Mouse (Mus musculus) C2C12 (cell line): ENCODE measurements around the gene Olfr325.

Experiments
- CEBPB ChIP-seq: IDR thresholded peaks from one replicate; pipeline ENCODE4 v1.6.1; 2011; ENCODE audit warnings: low read depth, mild to moderate bottlenecking, control low read depth, moderate library complexity
- CTCF ChIP-seq: IDR thresholded peaks from one replicate; pipeline ENCODE4 v1.5.1; 2011; ENCODE audit not compliant: control insufficient read depth, insufficient read depth, insufficient read length
- FOSL1 ChIP-seq: IDR thresholded peaks from one replicate; pipeline ENCODE4 v1.8.0; 2011; ENCODE audit warnings: mild to moderate bottlenecking, low read length; ENCODE audit not compliant: poor library complexity, insufficient read depth, severe bottlenecking
- MAX ChIP-seq: IDR thresholded peaks from one replicate; pipeline ENCODE4 v1.6.1; 2011; ENCODE audit warnings: mild to moderate bottlenecking, control low read depth
- MYOD1 ChIP-seq: IDR thresholded peaks from one replicate; pipeline ENCODE4 v1.6.1; 2011; ENCODE audit warnings: low read depth; ENCODE audit not compliant: control insufficient read depth, insufficient read length
- MYOG ChIP-seq: IDR thresholded peaks from one replicate; pipeline ENCODE4 v1.6.1; 2011; ENCODE audit not compliant: control insufficient read depth, insufficient read length; ENCODE audit errors: extremely low read depth
- USF1 ChIP-seq: IDR thresholded peaks from one replicate; pipeline ENCODE4 v1.6.1; 2011; ENCODE audit warnings: low read depth, mild to moderate bottlenecking, control low read depth, moderate library complexity

DNA sequence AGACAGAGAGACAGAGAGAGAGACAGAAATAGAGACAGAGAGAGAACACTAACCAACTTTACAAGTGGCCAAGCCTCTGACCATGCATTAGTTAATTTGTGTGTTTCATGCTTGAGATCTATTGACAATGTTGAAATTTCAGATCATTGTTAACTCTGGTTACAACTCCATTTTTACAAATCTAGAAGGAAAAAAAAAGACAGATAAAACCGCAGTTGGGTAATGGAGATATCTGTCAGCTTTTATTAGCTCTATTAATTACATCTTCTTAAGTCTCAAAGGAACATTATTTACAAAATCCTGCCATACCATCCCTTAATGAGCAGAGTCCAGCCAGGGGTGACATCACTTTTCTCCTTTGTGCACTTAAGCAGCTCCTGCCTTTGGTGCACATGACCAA is at the start of gene Olfr325:
- TF ChIP-seq MYOD1 (no peak), CTCF (no peak), USF1 (no peak), CEBPB (no peak), MAX (no peak), MYOG (no peak), FOSL1 (no peak)
